Mouse (Mus musculus) ES-E14 (cell line): ENCODE measurements around the gene Lpcat2. TPM values are rescaled to one million over a fixed set of nuclear protein-coding genes. Genes with fewer than 3 reads are reported as not detected.

ENCODE experiments used
- DNase-seq: peaks from one replicate; pipeline ENCODE4 v3.0.0-alpha.2; 2013; ENCODE audit warnings: low read depth, low spot score
- H3K27ac ChIP-seq: 2 replicates; pipeline ENCODE4 v1.5.1; 2012; ENCODE audit warnings: low read depth, mild to moderate bottlenecking, low read length, moderate library complexity, mixed read lengths; ENCODE audit not compliant: poor library complexity, insufficient read depth, severe bottlenecking
- H3K36me3 ChIP-seq: 2 replicates; pipeline ENCODE4 v1.6.1; 2012; ENCODE audit warnings: mild to moderate bottlenecking, low read length, moderate library complexity, mixed read lengths; ENCODE audit not compliant: control insufficient read depth, poor library complexity, insufficient read depth, severe bottlenecking
- H3K4me1 ChIP-seq, 2 experiments: fragments of 150-350 bp in 1 of 2; sonication (generic) in 1 of 2; 2 replicates each; pipeline ENCODE4 v1.6.1; 2012; ENCODE audit warnings: low read length in 2 of 2, mild to moderate bottlenecking in 1 of 2, mixed read lengths in 1 of 2; ENCODE audit not compliant: control insufficient read depth in 2 of 2, insufficient read depth in 2 of 2, poor library complexity in 1 of 2
- H3K4me3 ChIP-seq, 2 experiments: fragments of 150-350 bp in 1 of 2; sonication (generic) in 1 of 2; 2 replicates each; pipeline ENCODE4 v1.5.1; 2012; ENCODE audit warnings: low read length in 2 of 2, low read depth in 1 of 2, mild to moderate bottlenecking in 1 of 2, mixed read lengths in 1 of 2; ENCODE audit not compliant: insufficient read depth in 1 of 2, poor library complexity in 1 of 2, severe bottlenecking in 1 of 2
- H3K9ac ChIP-seq: 2 replicates; pipeline ENCODE4 v1.6.1; 2012; ENCODE audit warnings: low read depth, mild to moderate bottlenecking, low read length, mixed read lengths; ENCODE audit not compliant: poor library complexity, insufficient read depth, severe bottlenecking
- H3K9me3 ChIP-seq: fragments of 150-350 bp; sonication (generic); 2 replicates; pipeline ENCODE4 v1.6.1; 2012; ENCODE audit warnings: low read depth, mild to moderate bottlenecking, low read length; ENCODE audit not compliant: control insufficient read depth, insufficient read depth
- CHD2 ChIP-seq: IDR thresholded peaks from 2 replicates; pipeline ENCODE4 v1.6.1; 2014; ENCODE audit warnings: mild to moderate bottlenecking, low read depth, low read length, inconsistent platforms
- HCFC1 ChIP-seq: IDR thresholded peaks from 2 replicates; pipeline ENCODE4 v1.6.1; 2012; ENCODE audit warnings: low read length, inconsistent platforms, borderline replicate concordance; ENCODE audit not compliant: insufficient read depth
- MAFK ChIP-seq: IDR thresholded peaks from 2 replicates; pipeline ENCODE4 v1.6.1; 2014; ENCODE audit warnings: mild to moderate bottlenecking, low read depth, low read length, inconsistent platforms; ENCODE audit not compliant: insufficient read depth
- ZC3H11A ChIP-seq: IDR thresholded peaks from 2 replicates; pipeline ENCODE4 v1.6.1; 2012; ENCODE audit warnings: low read depth, mild to moderate bottlenecking, inconsistent platforms, low read length, borderline replicate concordance
- ZNF384 ChIP-seq: IDR thresholded peaks from 2 replicates; pipeline ENCODE4 v1.6.1; 2012; ENCODE audit warnings: low read depth, low read length, inconsistent platforms
- in situ Hi-C, 2 experiments: fragments of 600-800 bp; cut with MboI; formaldehyde crosslinking; loops; one replicate each; pipeline ENCODE4 v1.15.1; 2025; ENCODE audit warnings: low sequenced_read_pairs in 2 of 2, inconsistent platforms in 1 of 2; ENCODE audit not compliant: unreplicated experiment in 2 of 2
- total RNA-seq: library from RNA; depleted of rRNA; stranded (reverse); fragments of 300-350 nt; gene quantifications from 2 replicates; pipeline ENCODE4 v1.2.3, GENCODE M21; 2012

Lpcat2 gene
- total RNA-seq, 1 experiment, result 1.8 TPM

DNA sequence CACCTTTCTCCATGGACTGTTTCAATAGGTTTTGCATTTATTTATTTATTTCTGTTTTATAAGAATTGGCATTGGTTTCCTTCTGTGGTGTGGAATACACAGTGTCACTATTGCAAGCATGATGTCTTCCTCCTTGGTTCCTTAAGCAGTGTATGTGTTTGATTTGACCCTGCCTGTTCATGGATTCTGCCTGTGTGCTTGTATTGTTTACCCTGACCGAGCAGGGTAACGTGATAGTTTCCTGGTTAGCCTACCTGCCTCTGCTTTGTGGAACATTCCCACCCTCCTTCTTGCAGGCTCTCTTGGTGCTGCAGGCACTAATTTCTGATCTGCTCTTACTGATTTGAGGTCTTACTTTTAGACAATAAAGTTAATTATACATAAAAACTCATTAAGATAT, 38.7 kb downstream of the Lpcat2 start:
- Histone ChIP-seq H3K4me1 (no peaks in the 10 kb centered on the region), H3K9ac (no peak overlapping the region), H3K9me3 (no peaks in the 10 kb centered on the region), H3K4me3 (no peak overlapping the region), H3K27ac (no peak overlapping the region), H3K36me3 (no peaks in the 10 kb centered on the region; the same call in 1 of the 2 replicates)
- TF ChIP-seq CHD2, result no peak
- TF ChIP-seq MAFK, result no peak
- no peak for TF ChIP-seq HCFC1
- no peak for TF ChIP-seq ZNF384
- TF ChIP-seq ZC3H11A, result no peak
- DNase-seq, result no peak
- in situ Hi-C loops, result no loop called here

DNA sequence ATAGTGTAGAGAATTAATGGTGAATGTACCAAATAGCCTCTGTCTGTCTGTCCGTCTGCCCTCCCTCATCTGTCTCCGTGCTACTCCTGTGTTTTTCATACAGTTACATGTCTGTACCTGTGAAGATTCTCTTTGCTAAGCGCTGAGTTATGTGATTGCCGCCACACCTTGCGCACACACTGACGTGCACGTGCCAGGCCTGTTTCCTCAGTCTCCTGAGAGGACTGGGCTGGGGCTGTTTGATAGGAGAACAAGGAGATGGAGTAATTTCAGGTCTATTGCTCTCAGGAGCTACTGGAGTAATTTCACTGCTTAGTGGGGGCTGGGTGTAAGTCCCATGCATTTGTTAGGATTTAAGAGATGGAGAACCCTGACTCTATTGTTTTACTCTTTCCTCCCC, 39.9 kb downstream of the Lpcat2 start:
- H3K9me3 ChIP-seq, result no peaks in the 10 kb centered on the region
- H3K36me3 ChIP-seq, result no peaks in the 10 kb centered on the region
- in situ Hi-C loops, result no loop called here
- H3K4me1 ChIP-seq, result no peaks in the 10 kb centered on the region
- no peak overlapping the region for H3K4me3 ChIP-seq
- no peak overlapping the region for H3K9ac ChIP-seq
- DNase-seq, result no peak
- no peak for TF ChIP-seq ZC3H11A
- TF ChIP-seq HCFC1, result no peak
- no peak for TF ChIP-seq CHD2
- no peak for TF ChIP-seq ZNF384
- no peak for TF ChIP-seq MAFK
- H3K27ac ChIP-seq, result no peak overlapping the region

DNA sequence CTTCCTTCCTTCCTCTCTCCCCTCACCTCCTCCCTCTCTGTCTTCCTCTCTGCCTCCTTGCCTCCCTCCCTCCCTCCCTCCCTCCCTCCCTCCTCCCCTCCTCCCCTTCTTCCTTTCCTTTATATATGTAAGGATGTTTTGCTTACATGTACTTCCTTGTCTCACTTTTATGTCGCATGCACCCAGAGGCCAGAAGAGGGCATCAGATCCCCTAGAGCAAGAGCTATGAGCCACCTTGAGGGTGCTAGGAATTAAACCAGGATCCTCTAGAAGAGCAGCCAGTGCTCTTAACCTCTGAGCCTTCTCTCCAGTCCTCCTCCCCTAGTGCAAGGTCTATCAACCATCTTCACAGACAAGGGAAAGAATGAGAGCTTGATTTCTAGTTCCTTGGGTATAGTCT, 40.9 kb downstream of the Lpcat2 start:
- H3K9me3 ChIP-seq, result no peaks in the 10 kb centered on the region
- H3K4me3 ChIP-seq, result no peak overlapping the region
- no peak overlapping the region for H3K9ac ChIP-seq
- H3K36me3 ChIP-seq, result no peaks in the 10 kb centered on the region
- no peaks in the 10 kb centered on the region for H3K4me1 ChIP-seq
- H3K27ac ChIP-seq, result no peak overlapping the region
- no peak for DNase-seq
- TF ChIP-seq ZC3H11A, result no peak
- TF ChIP-seq MAFK, result no peak
- in situ Hi-C loops, result no loop called here

DNA sequence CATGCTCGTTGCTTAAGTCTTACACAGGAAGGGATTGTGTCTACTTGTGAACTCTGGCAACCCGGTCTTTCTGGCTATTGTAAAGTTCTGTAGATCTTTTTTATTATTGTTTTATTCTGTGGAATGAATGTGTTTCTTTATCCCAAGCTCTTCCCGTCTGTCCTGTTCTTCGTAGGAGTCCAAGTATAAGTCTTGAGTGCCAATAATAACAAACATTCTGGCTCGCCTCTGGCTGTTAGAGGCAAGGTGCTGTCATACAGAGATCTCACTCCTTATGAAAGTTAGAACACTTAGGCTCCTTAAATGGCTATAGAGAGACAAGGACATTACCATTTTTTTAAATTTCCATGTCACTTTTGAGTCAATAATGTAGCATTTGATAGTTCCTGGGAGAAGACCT, 41.5 kb downstream of the Lpcat2 start:
- Histone ChIP-seq H3K4me3 (no peak overlapping the region), H3K9me3 (no peaks in the 10 kb centered on the region), H3K9ac (no peak overlapping the region), H3K36me3 (no peaks in the 10 kb centered on the region), H3K4me1 (no peaks in the 10 kb centered on the region), H3K27ac (no peak overlapping the region)
- TF ChIP-seq MAFK (no peak), ZC3H11A (no peak), CHD2 (no peak), ZNF384 (no peak), HCFC1 (no peak)
- DNase-seq, result no peak
- in situ Hi-C loops, result no loop called here

DNA sequence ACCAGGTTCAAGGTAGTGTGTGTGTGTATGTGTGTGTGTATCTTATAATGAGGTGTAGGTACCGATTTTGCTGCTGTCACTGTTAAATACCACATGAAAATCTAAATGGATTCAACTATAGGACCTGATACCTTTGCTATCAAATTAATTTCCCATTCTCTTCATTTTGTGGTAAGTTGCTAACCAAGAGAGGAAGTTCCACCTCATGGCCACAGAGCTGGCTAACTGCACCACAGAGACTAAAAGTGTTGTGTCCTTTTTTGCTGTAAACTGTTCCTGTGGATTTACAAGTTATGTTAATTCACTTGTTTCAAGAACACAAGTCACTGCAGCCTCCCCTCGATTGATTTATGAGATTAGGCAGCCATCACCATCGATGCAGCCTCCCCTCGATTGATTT, 42.7 kb downstream of the Lpcat2 start:
- in situ Hi-C loops, result no loop called here
- Histone ChIP-seq H3K9ac (no peak overlapping the region), H3K36me3 (no peaks in the 10 kb centered on the region), H3K4me3 (no peak overlapping the region), H3K27ac (no peak overlapping the region), H3K9me3 (no peaks in the 10 kb centered on the region), H3K4me1 (no peaks in the 10 kb centered on the region)
- TF ChIP-seq MAFK, result no peak
- no peak for TF ChIP-seq ZC3H11A
- TF ChIP-seq HCFC1, result no peak
- no peak for TF ChIP-seq ZNF384
- TF ChIP-seq CHD2, result no peak
- no peak for DNase-seq
